13 mouse cellular contexts compared by ENCODE assay signal in genomic region chr7:144336626-144337025, GRCm38 (mm10).
DNase-seq lines count a peak whose midpoint lies in the region; ATAC-seq and TF ChIP-seq lines count a peak whose summit lies in the region.
"Had no signal": no experiment of that assay in that cellular context is flagged by ENCODE, and none has a peak within 500 bp of the region (broad histone marks: within the 10 kb centered on the region; RNA-seq: fewer than 3 reads in every experiment).

No protein-coding gene starts in this region.

- no peak overlapping the region for H3K4me3 ChIP-seq in lung, embryonic 14.5 days (ENCODE audit: low read depth, low read length)
- H3K4me3 ChIP-seq in lung, adult 2 months (replicated peaks; ENCODE audit: extremely low read depth, low read depth, low read length) = no peak overlapping the region
- H3K4me3 ChIP-seq in thymus, adult 2 months (ENCODE audit: control insufficient read depth, insufficient read depth, low read length) = no peak overlapping the region
- H3K4me3 ChIP-seq: heart, embryonic 13.5 days; liver, embryonic 12.5 days had no signal

- no peak for ATAC-seq in lung, embryonic 14.5 days (ENCODE audit: insufficient read depth)
- ATAC-seq: liver, embryonic 12.5 days had no signal

- H3K4me1 ChIP-seq in lung, embryonic 14.5 days (ENCODE audit: insufficient read depth) = no peaks in the 10 kb centered on the region
- no peaks in the 10 kb centered on the region for H3K4me1 ChIP-seq in lung, adult 2 months (ENCODE audit: control insufficient read depth, insufficient read depth, low read length)
- H3K4me1 ChIP-seq in thymus, adult 2 months (replicated peaks; ENCODE audit: control insufficient read depth, insufficient read depth, low read length) = no peaks in the 10 kb centered on the region
- H3K4me1 ChIP-seq: heart, embryonic 13.5 days; liver, embryonic 12.5 days had no signal

- no peaks in the 10 kb centered on the region for H3K36me3 ChIP-seq in lung, embryonic 14.5 days (ENCODE audit: insufficient read depth)
- H3K36me3 ChIP-seq in thymus, adult 2 months (ENCODE audit: control insufficient read depth, insufficient read depth, low read length) = no peaks in the 10 kb centered on the region
- H3K36me3 ChIP-seq: heart, embryonic 13.5 days; liver, embryonic 12.5 days had no signal

- H3K9me3 ChIP-seq in lung, embryonic 14.5 days (ENCODE audit: low read depth, low read length) = no peaks in the 10 kb centered on the region
- H3K9me3 ChIP-seq: heart, embryonic 13.5 days; liver, embryonic 12.5 days had no signal

- H3K27me3 ChIP-seq in lung, embryonic 14.5 days (ENCODE audit: insufficient read depth, low read length) = no peaks in the 10 kb centered on the region
- H3K27me3 ChIP-seq in thymus, adult 2 months (ENCODE audit: control insufficient read depth, insufficient read depth, low read length) = no peaks in the 10 kb centered on the region
- H3K27me3 ChIP-seq: heart, embryonic 13.5 days; liver, embryonic 12.5 days had no signal

- intact Hi-C loops in gastrocnemius, postnatal 14 days (cut with DNase I; ENCODE audit: low total_unique reads) = no loop called here

- H3K27ac ChIP-seq in lung, embryonic 14.5 days (ENCODE audit: low read depth) = no peak overlapping the region
- no peak overlapping the region for H3K27ac ChIP-seq in thymus, adult 2 months (ENCODE audit: control insufficient read depth, insufficient read depth, low read length)
- H3K27ac ChIP-seq: heart, embryonic 13.5 days; liver, embryonic 12.5 days had no signal

- no peak overlapping the region for H3K9ac ChIP-seq in lung, embryonic 14.5 days
- H3K9ac ChIP-seq: heart, embryonic 13.5 days; liver, embryonic 12.5 days had no signal

- no peak for TF ChIP-seq POLR2A in lung, adult 2 months (IDR thresholded peaks at IDR 0.05; ENCODE audit: borderline replicate concordance, extremely low read depth, low read depth, low read length)
- TF ChIP-seq POLR2A in thymus, adult 2 months (IDR thresholded peaks at IDR 0.05; ENCODE audit: control insufficient read depth, extremely low read depth, insufficient read depth, low read length, poor library complexity) = no peak

- DNase-seq in lung, embryonic 14.5 days = peak; percentile 1
- no peak for DNase-seq in lung, adult 2 months
- peak; percentile 26 for DNase-seq in MN1 (ENCODE audit: low spot score)
- DNase-seq in adrenal gland, adult (ENCODE audit: inconsistent age in 2 of 2, low spot score in 1 of 2) = peak; percentile 82 to 91
- peak; percentile 2 for DNase-seq in mesoderm, embryonic 11.5 days (ENCODE audit: low read depth, low spot score)
- no peak for DNase-seq in gastrocnemius, postnatal 14 days
- DNase-seq in thymus, adult 2 months = no peak
- DNase-seq: cerebellum, adult 11-12 months; kidney, adult 9 months; midbrain, embryonic 14.5 days; thymus, adult 18-20 months had no signal

- no peak overlapping the region for H3K4me2 ChIP-seq in lung, embryonic 14.5 days
- H3K4me2 ChIP-seq: heart, embryonic 13.5 days; liver, embryonic 12.5 days had no signal

- TF ChIP-seq CTCF in lung, embryonic 14.5 days (IDR thresholded peaks at IDR 0.05; ENCODE audit: low read depth) = no peak
- no peak for TF ChIP-seq CTCF in lung, adult 2 months (IDR thresholded peaks at IDR 0.05; ENCODE audit: insufficient read depth, low read length)
- no peak for TF ChIP-seq CTCF in thymus, adult 2 months (IDR thresholded peaks at IDR 0.05; ENCODE audit: borderline replicate concordance, control insufficient read depth, extremely low read depth, insufficient read depth, low read length, poor library complexity)

Comparison
In these comparisons a context has a peak if more than half of its experiments do, and no peak if none do; other contexts are left out.
1. DNase-seq: peak in lung, embryonic 14.5 days (single experiment), MN1 (single experiment), adrenal gland, adult (2 of 2) and mesoderm, embryonic 11.5 days (single experiment); none in lung, adult 2 months (single experiment), gastrocnemius, postnatal 14 days (single experiment) and thymus, adult 2 months (single experiment).